Mouse (Mus musculus) embryonic fibroblast, embryonic 13.5 days (primary cell): Measurements from ENCODE around the gene Pten.

ENCODE experiments used
- CTCF ChIP-seq: IDR thresholded peaks from 2 replicates; pipeline ENCODE4 v1.5.1; 2011; ENCODE audit warnings: mild to moderate bottlenecking, control low read depth, low read length, moderate library complexity, borderline replicate concordance; ENCODE audit not compliant: insufficient read depth
- POLR2A ChIP-seq: IDR thresholded peaks from 2 replicates; pipeline ENCODE4 v1.6.1; 2011; ENCODE audit warnings: low read depth, mild to moderate bottlenecking, control low read depth, low read length, moderate library complexity

GRCm38 (mm10) chr19:32800557-32800956 lies 43.3 kb downstream of the Pten start:
- TF ChIP-seq CTCF (no peak), POLR2A (no peak)
